Mouse (Mus musculus): ENCODE measurements at regions not wholly inside any gene's neighbourhood (a gene's known extent, or its start where the extent isn't known, plus 50 kb on each side); places are given as distances from the start of the nearest gene placed in this dataset.
A peak's percentile ranks its signal among the peaks of the same experiment; 100 is the strongest.

- H3K36me3 ChIP-seq (ENCODE audit: control insufficient read depth, insufficient read depth), result no peaks in the 10 kb centered on the region
- no peaks in the 10 kb centered on the region for H3K27me3 ChIP-seq (ENCODE audit: control insufficient read depth, insufficient read depth, insufficient read length)
- no peak overlapping the region for H3K4me2 ChIP-seq (ENCODE audit: low read depth)
- no peaks in the 10 kb centered on the region for H3K79me2 ChIP-seq (ENCODE audit: control insufficient read depth, insufficient read depth)
- H3ac ChIP-seq (ENCODE audit: control insufficient read depth, insufficient read length), result no peak overlapping the region
- TF ChIP-seq E2F4 (IDR thresholded peaks at IDR 0.05; ENCODE audit: insufficient read depth) (no peak), POLR2AphosphoS2 (IDR thresholded peaks at IDR 0.05; ENCODE audit: insufficient read length, low read depth) (no peak)
- H3K4me3 ChIP-seq, result no peak overlapping the region
These were observed 78.2 kb upstream of the Fzd7 start for GRCm38 (mm10) chr1:59403831-59404547.

GRCm38 (mm10) chr1:59405370-59405769 is 76.9 kb upstream of the Fzd7 start:
- Histone ChIP-seq H3K4me3 (no peak overlapping the region), H3K4me2 (ENCODE audit: low read depth) (peak overlapping the region; percentile 54), H3K27me3 (ENCODE audit: control insufficient read depth, insufficient read depth, insufficient read length) (no peaks in the 10 kb centered on the region), H3ac (ENCODE audit: control insufficient read depth, insufficient read length) (no peak overlapping the region), H3K36me3 (ENCODE audit: control insufficient read depth, insufficient read depth) (no peaks in the 10 kb centered on the region), H3K79me2 (ENCODE audit: control insufficient read depth, insufficient read depth) (no peaks in the 10 kb centered on the region)
- TF ChIP-seq MYOD1 (IDR thresholded peaks at IDR 0.05; ENCODE audit: control insufficient read depth in 1 of 3, insufficient read length in 2 of 3, low read depth in 2 of 3) (peak in 1 of 3 experiments; percentile 48), MYOG (IDR thresholded peaks at IDR 0.05; ENCODE audit: control insufficient read depth in 1 of 3, insufficient read depth in 1 of 3, insufficient read length in 2 of 3, low read depth in 2 of 3) (peak in 1 of 3 experiments; percentile 35), REST (IDR thresholded peaks at IDR 0.05; ENCODE audit: insufficient read depth, insufficient read length) (no peak)

GRCm38 (mm10) chr1:59406741-59407306 is 75.4 kb upstream of the Fzd7 start:
- Histone ChIP-seq H3K4me2 (ENCODE audit: low read depth) (no peak overlapping the region), H3ac (ENCODE audit: control insufficient read depth, insufficient read length) (no peak overlapping the region), H3K4me3 (no peak overlapping the region), H3K27me3 (ENCODE audit: control insufficient read depth, insufficient read depth, insufficient read length) (no peaks in the 10 kb centered on the region), H3K79me2 (ENCODE audit: control insufficient read depth, insufficient read depth) (no peaks in the 10 kb centered on the region), H3K36me3 (ENCODE audit: control insufficient read depth, insufficient read depth) (no peaks in the 10 kb centered on the region)
- no peak for TF ChIP-seq POLR2A (IDR thresholded peaks at IDR 0.05; ENCODE audit: insufficient read length, low read depth)
- TF ChIP-seq USF1 (IDR thresholded peaks at IDR 0.05; ENCODE audit: low read depth), result no peak
- TF ChIP-seq REST (IDR thresholded peaks at IDR 0.05; ENCODE audit: insufficient read depth, insufficient read length), result no peak
- no peak for TF ChIP-seq MYOD1 (IDR thresholded peaks at IDR 0.05; ENCODE audit: control insufficient read depth in 1 of 3, insufficient read length in 2 of 3, low read depth in 2 of 3)
- no peak for TF ChIP-seq MYOG (IDR thresholded peaks at IDR 0.05; ENCODE audit: control insufficient read depth in 1 of 3, insufficient read depth in 1 of 3, insufficient read length in 2 of 3, low read depth in 2 of 3)
- TF ChIP-seq TCF3 (IDR thresholded peaks at IDR 0.05; ENCODE audit: insufficient read length, low read depth), result no peak

- Histone ChIP-seq H3K27me3 (ENCODE audit: control insufficient read depth, insufficient read depth, insufficient read length) (no peaks in the 10 kb centered on the region), H3K36me3 (ENCODE audit: control insufficient read depth, insufficient read depth) (no peaks in the 10 kb centered on the region), H3K4me3 (no peak overlapping the region), H3K79me2 (ENCODE audit: control insufficient read depth, insufficient read depth) (no peaks in the 10 kb centered on the region), H3K4me2 (ENCODE audit: low read depth) (peak overlapping the region; percentile 62), H3ac (ENCODE audit: control insufficient read depth, insufficient read length) (no peak overlapping the region)
- TF ChIP-seq TCF3 (IDR thresholded peaks at IDR 0.05; ENCODE audit: insufficient read length, low read depth) (peak; percentile 64), MYOD1 (IDR thresholded peaks at IDR 0.05; ENCODE audit: control insufficient read depth in 1 of 3, insufficient read length in 2 of 3, low read depth in 2 of 3) (peak; percentile 48 to 88 (median 77)), REST (IDR thresholded peaks at IDR 0.05; ENCODE audit: insufficient read depth, insufficient read length) (no peak), CEBPB (IDR thresholded peaks at IDR 0.05; ENCODE audit: insufficient read depth, poor library complexity, severe bottlenecking) (no peak), POLR2AphosphoS2 (IDR thresholded peaks at IDR 0.05; ENCODE audit: insufficient read length, low read depth) (no peak), SRF (IDR thresholded peaks at IDR 0.05; ENCODE audit: control insufficient read depth, insufficient read length, low read depth) (no peak), USF1 (IDR thresholded peaks at IDR 0.05; ENCODE audit: low read depth) (no peak), TCF12 (IDR thresholded peaks at IDR 0.05; ENCODE audit: insufficient read depth, poor library complexity, severe bottlenecking) (peak; percentile 88), MYOG (IDR thresholded peaks at IDR 0.05; ENCODE audit: control insufficient read depth in 1 of 3, insufficient read depth in 1 of 3, insufficient read length in 2 of 3, low read depth in 2 of 3) (peak in 2 of 3 experiments; percentile 87 to 88)
These were observed 72.6 kb upstream of the Fzd7 start for GRCm38 (mm10) chr1:59409585-59410160.

- no peak overlapping the region for H3K4me3 ChIP-seq
- H3K79me2 ChIP-seq (ENCODE audit: control insufficient read depth, insufficient read depth), result no peaks in the 10 kb centered on the region
- H3K27me3 ChIP-seq (ENCODE audit: control insufficient read depth, insufficient read depth, insufficient read length), result no peaks in the 10 kb centered on the region
- H3K36me3 ChIP-seq (ENCODE audit: control insufficient read depth, insufficient read depth), result no peaks in the 10 kb centered on the region
- TF ChIP-seq MAX (IDR thresholded peaks at IDR 0.05; ENCODE audit: low read depth), result no peak
- no peak overlapping the region for H3K4me2 ChIP-seq (ENCODE audit: low read depth)
- no peak overlapping the region for H3ac ChIP-seq (ENCODE audit: control insufficient read depth, insufficient read length)
These were observed 69.0 kb upstream of the Fzd7 start for GRCm38 (mm10) chr1:59413264-59413663.

Data from myocyte (in vitro differentiated cells).